Mouse (Mus musculus) lung, embryonic 16.5 days (tissue): ENCODE measurements around the gene BC003965. TPM values are rescaled to one million over a fixed set of nuclear protein-coding genes. Genes with fewer than 3 reads are reported as not detected.
"Not testable (repeated sequence)": the region's sequence is repeated elsewhere in the genome, so short reads cannot be mapped to it uniquely, and the experiment has no call there.

Source experiments
- ATAC-seq: fragments of 200-750 bp; cut with Nextera tagmentation; 2 replicates; pipeline ENCODE4 v1.8.0; 2017; ENCODE audit warnings: low read depth, mild to moderate bottlenecking, moderate library complexity
- H3K27ac ChIP-seq: fragments of 300-500 bp; sonication (generic); 2 replicates; pipeline ENCODE4 v1.5.1; 2014; ENCODE audit warnings: mild to moderate bottlenecking, control low read depth, low read length
- H3K27me3 ChIP-seq: fragments of 300-500 bp; sonication (generic); 2 replicates; pipeline ENCODE4 v1.6.1; 2014; ENCODE audit warnings: low read depth, low read length, mixed read lengths; ENCODE audit not compliant: control insufficient read depth, insufficient read depth
- H3K36me3 ChIP-seq: fragments of 300-500 bp; sonication (generic); 2 replicates; pipeline ENCODE4 v1.6.1; 2014; ENCODE audit warnings: low read length; ENCODE audit not compliant: control insufficient read depth, insufficient read depth
- H3K4me1 ChIP-seq: fragments of 300-500 bp; sonication (generic); replicated peaks from 2 replicates; pipeline ENCODE4 v1.6.1; 2014; ENCODE audit warnings: low read length, mixed read lengths; ENCODE audit not compliant: control insufficient read depth, insufficient read depth
- H3K4me2 ChIP-seq: fragments of 300-500 bp; sonication (generic); 2 replicates; pipeline ENCODE4 v1.6.1; 2014; ENCODE audit warnings: low read depth, low read length, control low read depth
- H3K4me3 ChIP-seq: fragments of 300-500 bp; sonication (generic); 2 replicates; pipeline ENCODE4 v1.5.1; 2014; ENCODE audit warnings: mild to moderate bottlenecking, low read length, control low read depth
- H3K9ac ChIP-seq: fragments of 300-500 bp; sonication (generic); 2 replicates; pipeline ENCODE4 v1.6.1; 2014; ENCODE audit warnings: low read length, control low read depth
- H3K9me3 ChIP-seq: fragments of 300-500 bp; sonication (generic); 2 replicates; pipeline ENCODE4 v1.6.1; 2016; ENCODE audit warnings: low read length; ENCODE audit not compliant: control insufficient read depth
- WGBS: fragments of 180-500 bp; shearing (Covaris S2); extraction: QIAGEN DNeasy Blood & Tissue Kit; methylation state at CpG from one replicate; pipeline ENCODE4 v1.1.7; 2014; 5-methylcytosine and 5-hydroxymethylcytosine counted together
- polyA plus RNA-seq: library from polyadenylated mRNA; unstranded; fragments of >200 nt; fragmentation: Nextera tagmentation; extraction: Ambion mirVana; gene quantifications from 2 replicates; pipeline ENCODE4 v1.2.1, GENCODE M21; 2015

The BC003965 gene
- polyA plus RNA-seq, 1 experiment from 2014 or later: 30.9 TPM

- 49% methylated on average over 6 of the region's 6 CpGs for WGBS
Measured at GRCm38 (mm10) chr17:25222951-25223601, 38.7 kb downstream of the BC003965 start.

DNA sequence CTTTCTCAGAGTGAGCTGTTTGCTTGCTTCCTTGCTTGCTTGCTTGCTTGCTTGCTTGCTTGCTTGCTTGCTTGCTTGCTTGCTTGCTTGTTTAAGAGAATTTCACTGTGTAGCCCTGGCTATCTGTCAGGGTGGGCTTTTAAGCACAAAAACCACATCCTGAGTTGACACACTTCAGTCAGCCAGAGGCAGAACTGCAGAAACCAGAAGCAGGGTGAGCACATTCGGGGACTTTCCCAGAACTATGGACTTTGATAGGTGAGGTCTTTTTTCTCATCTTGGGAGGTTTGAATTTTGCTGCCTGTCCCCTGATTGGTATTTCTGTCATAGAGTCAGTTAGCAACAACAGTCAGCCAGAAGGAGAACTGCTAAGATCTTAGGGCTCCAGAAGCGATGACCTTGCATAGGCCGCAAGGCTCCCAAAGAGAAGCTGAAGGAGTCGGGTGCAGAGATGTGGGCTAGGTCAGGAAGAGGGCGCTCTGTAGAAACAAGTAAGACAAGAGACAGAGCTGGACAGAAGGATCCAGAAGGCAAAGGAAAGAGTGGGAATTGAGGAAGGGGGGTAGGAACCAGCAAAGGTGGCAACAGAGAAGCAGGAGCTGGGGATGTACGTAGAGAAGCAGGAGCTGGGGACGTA, 40.4 kb downstream of the BC003965 start:
- no peaks in the 10 kb centered on the region for H3K9me3 ChIP-seq
- H3K9ac ChIP-seq: no peak overlapping the region
- ATAC-seq: no peak
- H3K4me2 ChIP-seq: no peak overlapping the region
- H3K4me3 ChIP-seq: no peak overlapping the region
- peaks cover 3% of the 10 kb centered on the region for H3K36me3 ChIP-seq
- 81% methylated on average over 7 of the region's 7 CpGs for WGBS
- no peaks in the 10 kb centered on the region for H3K27me3 ChIP-seq
- H3K4me1 ChIP-seq: peaks cover 8% of the 10 kb centered on the region; the same call in 1 of the 2 replicates
- H3K27ac ChIP-seq: no peak overlapping the region

More at GRCm38 (mm10) chr17:25222951-25223601, 38.7 kb downstream of the BC003965 start:
- Histone ChIP-seq H3K4me2 (peak overlapping the region; percentile 46), H3K4me1 (peaks cover 8% of the 10 kb centered on the region; the same call in 1 of the 2 replicates), H3K4me3 (peak overlapping the region; percentile 30), H3K36me3 (peaks cover 6% of the 10 kb centered on the region), H3K27ac (no peak overlapping the region), H3K27me3 (no peaks in the 10 kb centered on the region), H3K9me3 (no peaks in the 10 kb centered on the region), H3K9ac (no peak overlapping the region; the same call in 1 of the 2 replicates)
- no peak for ATAC-seq

- 81% methylated on average over 4 of the region's 4 CpGs for WGBS
Measured at GRCm38 (mm10) chr17:25225659-25226058, 41.3 kb downstream of the BC003965 start.

DNA sequence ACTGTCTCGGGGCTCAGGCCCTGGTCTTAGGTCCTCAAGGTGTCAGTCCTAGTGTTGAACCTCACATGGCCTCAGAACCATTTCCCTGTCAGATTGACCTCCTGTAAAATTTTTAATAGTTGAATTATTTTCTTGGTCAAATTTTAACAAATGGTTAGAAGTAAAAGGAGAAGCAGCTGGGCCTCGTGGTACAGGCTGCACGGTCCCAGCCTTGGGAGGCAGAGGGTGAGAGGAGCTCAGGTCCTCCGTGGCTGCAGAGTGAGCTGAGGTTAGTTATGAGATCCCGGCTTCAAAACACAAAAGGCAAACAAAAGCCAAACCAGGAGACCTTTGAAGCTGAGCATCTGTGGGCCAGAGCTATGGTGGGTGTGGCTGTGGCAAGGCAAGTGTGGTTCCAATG, 43.6 kb downstream of the BC003965 start:
- H3K36me3 ChIP-seq: peaks cover 3% of the 10 kb centered on the region
- no peak overlapping the region for H3K4me3 ChIP-seq
- no peak for ATAC-seq
- 0 out of 2 replicates have a peak, but pooled peaks cover 3% of the 10 kb centered on the region for H3K4me1 ChIP-seq
- WGBS: 77% methylated on average over 5 of the region's 5 CpGs
- H3K9ac ChIP-seq: no peak overlapping the region
- no peaks in the 10 kb centered on the region for H3K27me3 ChIP-seq
- no peak overlapping the region for H3K4me2 ChIP-seq
- no peak overlapping the region for H3K27ac ChIP-seq
- H3K9me3 ChIP-seq: no peaks in the 10 kb centered on the region

More at GRCm38 (mm10) chr17:25225659-25226058, 41.3 kb downstream of the BC003965 start:
- Histone ChIP-seq H3K9me3 (no peaks in the 10 kb centered on the region), H3K36me3 (peaks cover 3% of the 10 kb centered on the region), H3K9ac (no peak overlapping the region), H3K27me3 (no peaks in the 10 kb centered on the region), H3K4me2 (no peak overlapping the region), H3K4me1 (peaks cover 11% of the 10 kb centered on the region; the same call in 1 of the 2 replicates), H3K27ac (no peak overlapping the region), H3K4me3 (no peak overlapping the region)
- no peak for ATAC-seq

GRCm38 (mm10) chr17:25230014-25230655, 45.8 kb downstream of the BC003965 start:
- H3K27me3 ChIP-seq, H3K9ac ChIP-seq, H3K36me3 ChIP-seq, H3K4me3 ChIP-seq, H3K4me1 ChIP-seq, H3K4me2 ChIP-seq, H3K9me3 ChIP-seq: not testable (repeated sequence)
- ATAC-seq: peak; percentile 75
- 54% methylated on average over 12 of the region's 17 CpGs for WGBS
- H3K27ac ChIP-seq: peak overlapping the region; percentile 16; the same call in 1 of the 2 replicates

DNA sequence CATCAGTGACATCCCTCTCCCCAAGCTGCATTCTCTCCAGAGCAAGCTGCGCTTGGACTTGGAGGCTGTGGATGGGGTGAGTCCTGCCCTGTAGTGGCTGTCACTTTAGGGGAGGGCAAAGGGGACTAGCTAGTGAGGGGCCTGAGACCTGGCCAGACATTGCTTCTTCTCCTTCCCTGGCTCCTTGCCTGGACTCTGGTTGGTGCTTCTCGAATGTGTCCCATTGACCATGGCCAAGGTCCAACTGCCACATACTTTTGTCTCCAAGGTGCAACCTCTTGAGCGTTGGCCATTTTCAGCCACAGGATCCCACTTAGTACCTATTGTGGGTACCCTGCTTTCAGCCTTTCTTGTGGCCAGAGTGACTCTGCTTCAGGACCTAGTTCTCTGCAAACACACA, 46.3 kb downstream of the BC003965 start:
- Histone ChIP-seq H3K9me3 (no peaks in the 10 kb centered on the region), H3K36me3 (peaks cover 13% of the 10 kb centered on the region), H3K27ac (no peak overlapping the region), H3K4me3 (no peak overlapping the region), H3K9ac (no peak overlapping the region), H3K4me2 (no peak overlapping the region), H3K4me1 (0 out of 2 replicates have a peak, but pooled peaks cover 3% of the 10 kb centered on the region), H3K27me3 (no peaks in the 10 kb centered on the region)
- no peak for ATAC-seq
- 86% methylated on average over 3 of the region's 3 CpGs for WGBS

GRCm38 (mm10) chr17:25231621-25232020, 47.3 kb downstream of the BC003965 start:
- not testable (repeated sequence) for H3K9ac ChIP-seq, H3K9me3 ChIP-seq, H3K27ac ChIP-seq, H3K27me3 ChIP-seq, H3K4me1 ChIP-seq, H3K4me2 ChIP-seq, H3K4me3 ChIP-seq
- 88% methylated on average over 4 of the region's 11 CpGs for WGBS
- peak; percentile 34; the same call in 1 of the 2 replicates for ATAC-seq
- H3K36me3 ChIP-seq: peaks cover 11% of the 10 kb centered on the region

GRCm38 (mm10) chr17:25235635-25236034, 51.3 kb downstream of the BC003965 start:
- peaks cover 11% of the 10 kb centered on the region for H3K36me3 ChIP-seq
- no peak for ATAC-seq
- no peaks in the 10 kb centered on the region for H3K27me3 ChIP-seq
- no peaks in the 10 kb centered on the region for H3K9me3 ChIP-seq
- H3K4me1 ChIP-seq: peaks cover 6% of the 10 kb centered on the region
- WGBS: 74% methylated on average over 9 of the region's 9 CpGs
- H3K4me2 ChIP-seq: no peak overlapping the region
- H3K4me3 ChIP-seq: no peak overlapping the region
- no peak overlapping the region for H3K27ac ChIP-seq
- no peak overlapping the region for H3K9ac ChIP-seq
